In the genomic region with DNA sequence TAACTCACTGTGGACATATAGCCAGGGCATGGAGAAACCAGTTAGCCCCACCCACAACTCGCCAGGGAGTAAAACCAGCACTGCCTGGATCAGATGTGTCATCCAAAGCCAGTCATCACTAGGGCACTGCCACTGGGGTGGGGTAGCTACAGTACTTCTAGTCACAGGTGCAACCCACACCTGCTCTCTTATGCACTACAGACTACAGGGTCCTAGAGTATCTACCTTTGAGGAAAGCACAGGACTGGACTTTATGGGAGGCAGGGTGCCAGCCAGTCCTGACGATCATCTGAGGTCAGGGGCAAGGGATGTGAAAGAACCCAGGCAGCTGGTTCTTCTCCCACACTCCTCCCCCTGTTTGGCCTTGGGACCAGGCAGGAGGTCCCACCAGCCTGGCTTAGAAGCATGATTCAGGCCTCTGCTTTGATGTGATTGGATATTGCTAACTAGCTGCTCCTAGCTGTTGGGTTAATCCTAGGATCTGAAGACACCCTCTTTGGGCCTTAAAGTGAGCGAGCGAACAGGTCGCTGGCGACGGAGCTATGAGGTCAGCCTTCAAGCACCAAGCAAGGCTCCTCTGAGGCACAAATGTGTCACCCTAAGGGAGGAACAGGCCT, we compare ENCODE assay signal across 8 mouse cellular contexts. TPM values are rescaled to one million over a fixed set of nuclear protein-coding genes. Genes with fewer than 3 reads are reported as not detected.
DNase-seq lines count a peak whose midpoint lies in the region; ATAC-seq and TF ChIP-seq lines count a peak whose summit lies in the region.

No protein-coding gene starts in this region.

- no peak for TF ChIP-seq CTCF in spleen, adult 2 months (IDR thresholded peaks at IDR 0.05; ENCODE audit: extremely low read depth, insufficient read depth, insufficient read length, insufficient replicate concordance)

- DNase-seq in spleen, adult 2 months (ENCODE audit: low read depth in 1 of 2, low spot score in 2 of 2): no peak
- no peak for DNase-seq in spleen, postnatal 4 days (ENCODE audit: low spot score in 2 of 2)
- peak; percentile 27 for DNase-seq in embryo, embryonic 10.5 days (ENCODE audit: low spot score)
- DNase-seq in kidney, postnatal 14 days: peak; percentile 47
- peak; percentile 84 for DNase-seq in testis, postnatal 14 days (ENCODE audit: low spot score)
- no peak for DNase-seq in left cerebral cortex, adult 11 months (ENCODE audit: low spot score)

- H3K4me1 ChIP-seq in spleen, adult 2 months (ENCODE audit: control insufficient read depth, insufficient read depth, insufficient read length): peaks cover 6% of the 10 kb centered on the region; the same call in 1 of the 2 replicates
- peaks cover 25% of the 10 kb centered on the region for H3K4me1 ChIP-seq in heart, embryonic 12.5 days (replicated peaks)
- peaks cover 71% of the 10 kb centered on the region for H3K4me1 ChIP-seq in megakaryocyte, embryonic 14.5 days

- H3K4me2 ChIP-seq in heart, embryonic 12.5 days: peak overlapping the region; percentile 76

- peaks cover 19% of the 10 kb centered on the region for H3K36me3 ChIP-seq in spleen, adult 2 months (ENCODE audit: control insufficient read depth, insufficient read depth, low read length)
- H3K36me3 ChIP-seq in heart, embryonic 12.5 days: peaks cover 27% of the 10 kb centered on the region
- H3K36me3 ChIP-seq in megakaryocyte, embryonic 14.5 days (replicated peaks; ENCODE audit: low read length): peaks cover 42% of the 10 kb centered on the region

- peak overlapping the region; percentile 76 for H3K9ac ChIP-seq in heart, embryonic 12.5 days

- peak overlapping the region; percentile 60 for H3K4me3 ChIP-seq in spleen, adult 2 months (ENCODE audit: extremely low read depth, insufficient read depth, insufficient read length)
- peak overlapping the region; percentile 57 for H3K4me3 ChIP-seq in heart, embryonic 12.5 days
- H3K4me3 ChIP-seq in megakaryocyte, embryonic 14.5 days (replicated peaks): peak overlapping the region; percentile 94

- H3K27ac ChIP-seq in spleen, adult 2 months (ENCODE audit: insufficient read depth, low read length): peak overlapping the region; percentile 53
- H3K27ac ChIP-seq in heart, embryonic 12.5 days (ENCODE audit: poor library complexity, severe bottlenecking): 0 out of 2 replicates have a peak overlapping the region, but pooled peaks have one; percentile 31

- no peak for ATAC-seq in heart, embryonic 12.5 days (ENCODE audit: insufficient number of reproducible peaks, low FRiP score)

- no peaks in the 10 kb centered on the region for H3K27me3 ChIP-seq in spleen, adult 2 months (ENCODE audit: control insufficient read depth, insufficient read depth, low read length)
- no peaks in the 10 kb centered on the region for H3K27me3 ChIP-seq in heart, embryonic 12.5 days (replicated peaks)
- H3K27me3 ChIP-seq in megakaryocyte, embryonic 14.5 days (replicated peaks): no peaks in the 10 kb centered on the region

- WGBS in spleen, adult 2 months: 10% methylated on average over 7 of the region's 7 CpGs
- 14% methylated on average over 7 of the region's 7 CpGs for WGBS in heart, embryonic 12.5 days

- H3K9me3 ChIP-seq in heart, embryonic 12.5 days (replicated peaks): no peaks in the 10 kb centered on the region
- H3K9me3 ChIP-seq in megakaryocyte, embryonic 14.5 days: no peaks in the 10 kb centered on the region

- TF ChIP-seq POLR2A in spleen, adult 2 months (IDR thresholded peaks at IDR 0.05; ENCODE audit: low read depth, low read length): no peak

RNA-seq across cellular contexts. Expression of gene Rnh1, which starts 4.6 kb away (rescaled TPM):
- polyA plus RNA-seq in spleen, adult 2 months (2012; rRNA removed): 90.8 and 113 TPM in 2 replicates
- polyA plus RNA-seq in heart, embryonic 12.5 days (2016; fragmentation: Nextera tagmentation; extraction: Ambion mirVana): 82.4 and 88.2 TPM in 2 replicates
- 26.5 and 43.0 TPM in 2 replicates for polyA plus RNA-seq in megakaryocyte, embryonic 14.5 days (2012; ENCODE audit: insufficient read depth, low replicate concordance)

RNA-seq across cellular contexts. Expression of gene Hras, which starts 25.8 kb away (rescaled TPM):
- 29.0 and 33.2 TPM in 2 replicates for polyA plus RNA-seq in spleen, adult 2 months (2012; rRNA removed)
- 74.1 and 78.2 TPM in 2 replicates for polyA plus RNA-seq in heart, embryonic 12.5 days (2016; fragmentation: Nextera tagmentation; extraction: Ambion mirVana)
- 51.3 and 84.0 TPM in 2 replicates for polyA plus RNA-seq in megakaryocyte, embryonic 14.5 days (2012; ENCODE audit: insufficient read depth, low replicate concordance)

RNA-seq across cellular contexts. Expression of gene Lrrc56, which starts 25.9 kb away (rescaled TPM):
- polyA plus RNA-seq in spleen, adult 2 months (2012; rRNA removed): 5.2 and 5.5 TPM in 2 replicates
- 2.5 and 3.5 TPM in 2 replicates for polyA plus RNA-seq in heart, embryonic 12.5 days (2016; fragmentation: Nextera tagmentation; extraction: Ambion mirVana)
- polyA plus RNA-seq in megakaryocyte, embryonic 14.5 days (2012; ENCODE audit: insufficient read depth, low replicate concordance): 12.2 and 18.5 TPM in 2 replicates

RNA-seq across cellular contexts. Expression of gene Ptdss2, which starts 45.8 kb away (rescaled TPM):
- 26.8 and 27.0 TPM in 2 replicates for polyA plus RNA-seq in spleen, adult 2 months (2012; rRNA removed)
- 58.0 and 65.9 TPM in 2 replicates for polyA plus RNA-seq in heart, embryonic 12.5 days (2016; fragmentation: Nextera tagmentation; extraction: Ambion mirVana)
- polyA plus RNA-seq in megakaryocyte, embryonic 14.5 days (2012; ENCODE audit: insufficient read depth, low replicate concordance): 32.9 and 81.5 TPM in 2 replicates

RNA-seq across cellular contexts. Expression of gene Lmntd2, which starts 45.9 kb away (rescaled TPM):
- polyA plus RNA-seq in spleen, adult 2 months (2012; rRNA removed): 6.8 and 7.4 TPM in 2 replicates
- polyA plus RNA-seq in heart, embryonic 12.5 days (2016; fragmentation: Nextera tagmentation; extraction: Ambion mirVana): 1.3 and 1.4 TPM in 2 replicates
- polyA plus RNA-seq in megakaryocyte, embryonic 14.5 days (2012; ENCODE audit: insufficient read depth, low replicate concordance): 0.57 TPM in 1 of 2 replicates, not detected in the other

Comparison
In these comparisons a context has a peak if more than half of its experiments do, and no peak if none do; other contexts are left out.
1. DNase-seq: peak in embryo, embryonic 10.5 days (single experiment), kidney, postnatal 14 days (single experiment) and testis, postnatal 14 days (single experiment); none in spleen, adult 2 months (0 of 2), spleen, postnatal 4 days (0 of 2) and left cerebral cortex, adult 11 months (single experiment).
2. Peak in every context shown above with its lines, with median percentiles within 50 percentile points of each other: H3K4me3 ChIP-seq.